Mouse (Mus musculus) layer of hippocampus, postnatal 36 days (tissue): ENCODE measurements around the gene Kif5a. TPM values are rescaled to one million over a fixed set of nuclear protein-coding genes. Genes with fewer than 3 reads are reported as not detected.
A peak's percentile ranks its signal among the peaks of the same experiment; 100 is the strongest.
"Not testable (repeated sequence)": the region's sequence is repeated elsewhere in the genome, so short reads cannot be mapped to it uniquely, and the experiment has no call there.

Experiments
- DNase-seq, 2 experiments: peaks; one replicate each; pipeline ENCODE4 v3.0.0; 2022
- total RNA-seq, 2 experiments: library from RNA; stranded (reverse); gene quantifications; 2 replicates each; pipeline ENCODE4 v1.2.3; 2021

The Kif5a gene
- total RNA-seq, result 100 to 1,000 TPM; 715 to 742 TPM

DNA sequence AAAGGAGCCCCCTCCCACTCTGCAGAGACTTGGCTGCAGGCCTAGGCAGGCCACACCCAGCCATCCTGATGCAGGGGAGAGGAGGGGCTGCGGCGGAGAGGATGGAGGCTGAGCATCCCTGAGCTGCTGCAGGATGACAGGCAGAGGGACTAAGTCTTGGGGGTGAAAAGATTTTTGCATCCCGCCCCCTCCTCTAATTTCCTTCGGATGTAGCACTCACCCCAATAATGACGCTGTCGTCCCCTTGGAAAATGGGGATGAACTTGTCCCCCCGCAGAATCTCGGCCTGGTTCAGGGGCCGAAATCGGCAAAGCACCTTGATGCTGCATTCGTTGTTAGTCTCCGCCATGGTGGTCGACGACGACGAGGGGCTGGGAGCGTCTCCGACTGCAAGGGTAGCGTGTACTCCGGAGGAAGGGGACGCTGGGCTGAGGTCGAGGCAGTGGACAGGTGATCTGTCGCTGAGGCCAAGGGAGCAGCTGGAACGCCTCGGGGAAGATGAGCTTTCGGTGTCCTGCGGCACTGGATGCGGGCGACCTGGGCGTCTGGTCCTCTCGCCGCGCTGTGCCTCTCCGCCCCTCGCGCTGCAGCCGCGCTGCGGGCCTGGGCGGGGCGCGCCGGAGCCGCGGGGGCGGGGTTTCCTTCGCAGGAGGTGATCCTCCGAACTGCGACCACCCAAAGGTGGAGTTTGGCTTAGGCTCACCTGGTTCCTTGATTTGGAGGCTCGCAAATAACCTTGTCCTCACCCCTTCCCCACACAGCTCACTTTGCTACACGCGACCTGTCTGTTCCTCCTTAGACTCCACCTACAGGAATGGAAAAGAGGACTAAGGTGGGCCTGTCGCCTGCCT lies at the start of gene Kif5a:
Gene Kif5a, minus strand, starts transcription at position 801 of the 851 bp plus-strand sequence.
- DNase-seq, result peak; percentile 73 to 80

GRCm38 (mm10) chr10:127312858-127313257 lies 49.7 kb upstream of the Kif5a start:
- DNase-seq, result no peak

GRCm38 (mm10) chr10:127312356-127312676 lies 49.2 kb upstream of the Kif5a start:
- peak; percentile 66 to 74 for DNase-seq

- DNase-seq, result peak; percentile 94 to 95
Measured at GRCm38 (mm10) chr10:127311476-127312355, 48.6 kb upstream of the Kif5a start, which contains the start of gene Mars. Gene Mars (minus strand): TSS chr10:127311786.

DNA sequence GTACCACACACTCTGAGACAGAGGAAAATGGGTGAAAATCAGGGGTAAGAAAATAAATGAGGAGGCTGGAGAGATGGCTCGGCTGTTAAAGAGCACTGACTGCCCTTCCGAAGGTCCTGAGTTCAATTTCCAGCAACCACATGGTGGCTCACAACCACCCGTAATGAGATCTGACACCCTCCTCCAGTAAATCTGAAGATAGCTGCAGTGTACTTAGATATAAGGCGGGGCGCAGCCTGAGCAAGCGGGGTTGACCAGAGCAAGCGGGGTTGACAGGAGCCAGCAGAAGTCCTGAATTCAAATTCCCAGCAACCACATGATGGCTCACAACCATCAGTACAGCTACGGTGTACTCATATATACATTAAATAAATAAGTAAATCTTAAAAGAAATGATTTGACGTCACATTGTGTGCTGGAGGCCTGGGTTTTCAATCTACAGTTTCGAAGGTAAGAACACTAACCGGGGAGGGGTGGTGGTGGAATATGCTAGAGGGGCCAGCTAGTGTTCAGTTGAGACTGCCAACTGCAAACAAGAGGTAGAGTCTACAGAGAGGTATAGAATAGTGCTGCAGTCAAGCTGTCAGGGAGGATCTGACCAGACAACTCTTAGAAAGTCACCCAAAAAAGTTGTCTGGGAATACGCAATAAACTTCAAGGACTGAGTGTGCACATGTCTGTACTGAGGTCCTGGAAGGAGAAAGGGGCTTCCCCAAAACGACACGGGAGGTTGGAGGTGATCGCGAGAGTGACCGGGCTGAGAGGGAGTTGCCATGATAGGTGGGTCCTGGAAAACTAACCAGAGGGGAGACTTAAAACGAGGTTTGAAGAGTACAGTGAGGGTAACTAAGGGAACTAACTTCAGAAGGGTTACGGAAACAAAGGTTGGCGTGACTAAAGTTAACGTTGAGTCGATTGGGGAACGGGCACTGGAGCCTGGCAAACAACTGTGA lies 47.7 kb upstream of the Kif5a start:
- no peak for DNase-seq

- DNase-seq, result not testable (repeated sequence)
Measured at GRCm38 (mm10) chr10:127309167-127309566, 46.0 kb upstream of the Kif5a start.

GRCm38 (mm10) chr10:127303136-127303535 lies 40.0 kb upstream of the Kif5a start:
- DNase-seq, result no peak

DNA sequence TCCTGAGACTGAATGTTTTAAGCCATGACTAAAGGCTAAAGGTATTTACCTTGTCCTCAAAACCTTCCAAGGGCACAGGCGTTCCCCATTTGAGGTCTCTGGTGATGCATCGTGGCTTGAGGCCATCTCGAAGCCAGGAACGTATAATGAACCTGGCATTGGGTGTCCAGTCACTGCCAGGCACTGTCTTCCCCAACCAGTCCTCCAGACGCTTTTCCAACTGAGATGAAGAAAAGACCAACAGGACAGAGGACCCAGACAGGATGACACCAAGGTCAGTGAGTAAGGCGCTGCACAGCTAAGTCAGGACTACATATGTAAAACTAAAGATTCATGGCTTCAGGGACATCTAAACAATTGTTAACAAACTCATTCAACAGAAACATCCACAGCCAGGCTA lies 37.2 kb upstream of the Kif5a start:
- DNase-seq, result no peak

GRCm38 (mm10) chr10:127297015-127297871 lies 34.1 kb upstream of the Kif5a start:
- no peak for DNase-seq

DNA sequence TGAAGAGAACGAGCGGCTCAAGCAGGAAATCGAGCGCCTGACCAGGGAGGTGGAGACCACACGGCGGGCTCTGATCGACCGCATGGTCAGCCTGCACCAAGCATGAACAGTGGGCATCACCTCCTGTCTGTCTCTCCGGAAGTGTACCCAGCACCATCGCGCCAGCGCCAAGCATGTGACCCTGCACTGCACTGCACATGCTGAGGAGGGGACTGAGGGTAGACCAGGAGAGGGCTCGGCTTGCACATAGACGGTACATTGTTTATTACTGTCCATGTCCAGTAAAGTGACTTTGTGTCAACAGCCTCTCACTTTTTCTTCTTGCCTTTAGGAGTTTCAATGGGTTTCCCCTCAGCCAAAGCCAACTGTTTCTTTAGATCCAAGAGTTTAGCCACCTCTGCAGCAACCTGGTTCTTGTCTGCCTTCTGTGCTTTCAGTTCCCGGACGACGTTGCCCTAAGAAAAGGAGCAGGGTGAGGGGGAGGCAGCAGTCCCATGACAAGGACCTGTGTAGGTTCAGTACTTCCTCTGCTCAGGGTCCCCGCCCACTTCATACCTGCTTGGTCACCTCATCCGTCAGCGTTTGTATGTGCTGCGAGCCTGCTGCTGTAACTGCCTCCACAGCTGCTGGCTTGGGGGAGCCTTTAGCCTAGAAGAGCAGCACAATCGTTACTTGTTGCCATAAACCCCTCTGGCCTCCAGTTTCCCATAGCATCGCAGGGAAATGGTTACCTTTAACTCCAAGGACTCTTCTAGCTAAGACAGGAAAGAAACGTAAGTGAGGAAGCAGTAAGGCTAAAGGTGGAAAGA lies 33.0 kb upstream of the Kif5a start:
- DNase-seq, result no peak

GRCm38 (mm10) chr10:127294895-127295510 lies 31.9 kb upstream of the Kif5a start:
- no peak for DNase-seq

DNA sequence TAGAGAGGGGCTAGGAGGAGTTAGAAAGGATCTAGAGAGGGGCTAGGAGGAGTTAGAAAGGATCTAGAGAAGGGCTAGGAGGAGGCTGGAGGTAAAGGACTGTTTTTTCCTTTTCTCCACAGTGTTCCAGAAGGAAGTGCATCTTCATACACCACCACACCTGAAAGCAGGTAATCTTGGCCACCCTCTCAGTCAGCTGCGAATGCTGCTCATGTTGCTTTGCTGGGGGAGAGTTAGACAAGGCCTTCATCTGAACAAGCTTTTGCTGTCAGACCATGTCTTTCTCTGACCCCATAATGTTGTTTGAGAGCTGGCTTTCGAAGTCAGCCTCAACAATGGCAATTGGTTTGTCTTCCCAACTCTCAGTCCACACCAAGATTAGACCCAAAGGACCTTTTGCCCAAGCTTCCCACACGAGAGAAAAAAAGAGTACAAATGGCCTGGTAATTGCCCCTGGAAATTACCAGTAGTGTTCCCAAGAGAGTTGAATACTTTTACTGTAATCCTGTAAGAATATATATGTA lies 30.5 kb upstream of the Kif5a start:
- no peak for DNase-seq

DNA sequence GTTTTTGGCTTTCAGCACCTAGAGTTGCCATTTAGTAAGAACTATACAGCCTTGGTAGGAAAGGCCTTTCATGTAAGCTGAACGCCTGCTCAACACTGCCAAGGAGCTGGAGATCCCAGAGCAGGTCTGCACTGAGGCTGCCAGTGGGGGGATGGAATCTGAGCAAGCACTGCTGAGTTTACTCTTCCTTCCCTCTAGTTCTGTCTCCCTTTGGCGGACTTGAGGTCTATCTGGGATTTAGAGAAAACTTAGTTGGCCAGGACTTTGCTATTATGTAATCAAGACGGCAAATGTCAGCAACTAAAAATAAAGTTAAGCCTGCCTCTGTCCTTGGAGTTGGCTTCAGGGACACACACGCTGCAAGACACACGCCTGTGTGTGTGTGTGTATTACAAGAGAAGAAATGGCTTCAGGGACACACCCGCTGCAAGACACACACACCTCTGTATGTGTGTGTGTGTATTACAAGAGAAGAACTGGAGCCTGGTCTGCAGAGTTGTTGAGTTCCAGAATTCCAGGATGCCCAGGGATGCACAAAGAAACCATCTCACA lies 29.9 kb upstream of the Kif5a start:
- DNase-seq, result no peak

GRCm38 (mm10) chr10:127291881-127292638 lies 28.9 kb upstream of the Kif5a start:
- DNase-seq, result no peak

DNA sequence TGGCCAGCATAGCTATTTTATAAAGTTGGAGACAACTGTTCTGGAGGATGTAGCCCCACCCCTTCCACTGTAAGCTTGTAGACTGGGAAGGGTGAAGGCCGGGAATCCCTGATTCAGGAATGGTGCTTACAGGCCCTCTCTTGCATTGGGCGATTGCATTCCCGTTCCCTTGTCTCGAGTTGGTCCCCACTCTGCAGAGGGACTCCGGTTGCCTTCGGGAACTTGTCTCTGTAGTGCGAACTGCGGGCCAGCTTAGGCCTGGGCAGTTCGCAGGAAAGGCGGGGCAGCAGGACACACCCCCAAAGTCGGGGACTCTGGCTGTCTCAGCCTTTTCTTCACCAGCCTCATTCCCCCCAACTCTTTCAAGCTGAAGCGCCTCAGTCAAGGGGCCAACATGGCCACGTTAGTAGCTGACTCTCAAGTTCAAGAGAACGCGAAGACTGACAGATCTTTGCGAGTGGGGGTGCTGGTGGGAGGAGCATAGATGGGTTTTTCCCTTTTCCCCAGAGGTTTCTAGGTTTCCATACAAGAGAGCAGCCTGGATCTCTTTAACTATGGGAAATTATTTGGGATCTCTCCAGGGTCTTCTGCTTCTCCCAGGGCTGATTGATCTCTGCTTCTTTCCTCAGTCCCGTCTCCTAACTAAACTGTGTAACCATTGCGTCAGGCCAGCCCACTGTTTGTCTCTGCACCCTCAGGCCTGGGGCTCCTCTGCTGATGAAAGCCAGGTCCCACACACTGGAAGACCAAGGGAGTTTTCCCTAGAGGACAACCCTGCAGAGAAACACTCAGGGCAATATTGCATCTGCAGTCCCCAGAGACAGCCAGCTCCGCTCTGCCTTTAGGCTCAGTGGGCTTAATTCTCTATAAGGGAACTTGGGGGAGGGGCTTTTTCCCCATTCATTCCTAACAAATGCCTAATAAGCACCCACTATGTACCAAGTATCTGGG lies 28.1 kb upstream of the Kif5a start:
- DNase-seq, result peak in 1 of 2 experiments; percentile 67

DNA sequence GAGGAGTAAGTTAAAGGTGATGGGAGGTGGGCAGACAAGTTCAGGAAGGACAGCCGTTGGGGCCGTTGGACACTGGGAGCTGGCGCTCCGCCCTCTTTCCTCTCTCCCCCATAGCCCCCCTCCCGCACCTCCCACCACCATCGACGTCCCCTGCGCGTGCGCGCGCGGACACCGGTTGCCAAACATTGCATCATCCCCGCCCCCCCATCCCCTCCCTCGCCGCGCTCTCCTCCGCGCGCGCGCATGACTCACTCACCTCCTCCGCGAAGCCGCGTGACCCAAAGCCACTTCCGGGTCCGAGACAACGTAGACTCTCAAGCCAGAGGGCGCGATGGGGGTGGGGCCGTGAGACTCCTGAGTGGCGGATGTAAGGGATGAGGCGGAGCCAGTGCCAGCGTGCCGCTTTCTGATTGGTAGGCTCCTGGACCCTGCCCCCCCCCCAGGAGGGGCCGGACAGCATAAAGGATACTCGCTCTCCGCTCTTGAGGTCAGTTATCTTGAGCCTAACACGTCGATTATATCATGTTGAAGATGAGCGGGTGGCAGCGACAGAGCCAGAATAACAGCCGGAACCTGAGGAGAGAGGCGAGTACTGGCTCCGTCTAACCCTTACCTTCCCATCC lies 27.3 kb upstream of the Kif5a start:
- DNase-seq, result peak; percentile 99
